Mouse (Mus musculus) midbrain, embryonic 16.5 days (tissue): ENCODE results near the gene 2010111I01Rik. TPM values are rescaled to one million over a fixed set of nuclear protein-coding genes. Genes with fewer than 3 reads are reported as not detected.

Experiments
- ATAC-seq: fragments of 200-750 bp; cut with Nextera tagmentation; 2 replicates; pipeline ENCODE4 v1.8.0; 2017; ENCODE audit warnings: moderate TSS enrichment
- H3K27ac ChIP-seq: fragments of 300-500 bp; sonication (generic); 2 replicates; pipeline ENCODE4 v1.5.1; 2014; ENCODE audit warnings: mild to moderate bottlenecking, low read length, mixed read lengths
- H3K27me3 ChIP-seq: fragments of 300-500 bp; sonication (generic); 2 replicates; pipeline ENCODE4 v1.6.1; 2014; ENCODE audit warnings: low read depth, low read length, mixed read lengths; ENCODE audit not compliant: control insufficient read depth, insufficient read depth
- H3K36me3 ChIP-seq: fragments of 300-500 bp; sonication (generic); 2 replicates; pipeline ENCODE4 v1.6.1; 2014; ENCODE audit warnings: mild to moderate bottlenecking, low read length, moderate library complexity, mixed read lengths; ENCODE audit not compliant: control insufficient read depth, insufficient read depth
- H3K4me1 ChIP-seq: fragments of 300-500 bp; sonication (generic); 2 replicates; pipeline ENCODE4 v1.6.1; 2014; ENCODE audit warnings: mild to moderate bottlenecking, low read length, mixed read lengths; ENCODE audit not compliant: control insufficient read depth, insufficient read depth
- H3K4me2 ChIP-seq: fragments of 300-500 bp; sonication (generic); 2 replicates; pipeline ENCODE4 v1.6.1; 2014; ENCODE audit warnings: mild to moderate bottlenecking, low read length, mixed read lengths
- H3K4me3 ChIP-seq: fragments of 300-500 bp; sonication (generic); 2 replicates; pipeline ENCODE4 v1.5.1; 2014; ENCODE audit warnings: low read depth, mild to moderate bottlenecking, low read length, moderate library complexity, mixed read lengths
- H3K9ac ChIP-seq: fragments of 300-500 bp; sonication (generic); 2 replicates; pipeline ENCODE4 v1.6.1; 2014; ENCODE audit warnings: low read depth, low read length, mixed read lengths
- H3K9me3 ChIP-seq: fragments of 300-500 bp; sonication (generic); replicated peaks from 2 replicates; pipeline ENCODE4 v1.6.1; 2014; ENCODE audit warnings: mild to moderate bottlenecking, low read length, mixed read lengths; ENCODE audit not compliant: control insufficient read depth, poor library complexity, severe bottlenecking
- WGBS: fragments of 180-500 bp; shearing (Covaris S2); extraction: QIAGEN DNeasy Blood & Tissue Kit; methylation state at CpG from one replicate; pipeline ENCODE4 v1.1.7; 2014; 5-methylcytosine and 5-hydroxymethylcytosine counted together
- polyA plus RNA-seq: library from polyadenylated mRNA; unstranded; fragments of >200 nt; fragmentation: Nextera tagmentation; extraction: Ambion mirVana; gene quantifications from 2 replicates; pipeline ENCODE4 v1.2.1, GENCODE M21; 2015

The 2010111I01Rik gene
- polyA plus RNA-seq, 1 experiment from 2014 or later: 25.5 TPM

DNA sequence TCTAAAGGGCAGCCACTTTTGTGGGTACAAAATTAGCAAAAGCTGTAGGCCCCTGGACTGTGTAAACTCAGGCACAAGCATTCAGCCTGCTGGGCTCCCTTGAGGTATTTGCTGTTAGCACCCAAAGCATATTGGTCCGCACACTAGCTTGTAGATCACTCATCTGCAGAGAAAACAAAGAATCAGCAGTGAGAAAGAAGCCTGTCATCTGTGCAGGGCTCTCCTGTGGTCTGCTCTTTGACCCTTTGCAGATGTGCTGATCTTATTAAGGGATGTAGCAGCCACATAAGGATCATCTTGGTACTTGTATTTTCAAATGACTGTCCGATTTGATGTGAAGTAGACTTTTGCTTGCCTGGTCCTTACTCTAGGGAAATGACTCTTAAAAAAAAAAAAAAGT is 126.6 kb downstream of the 2010111I01Rik start:
- Histone ChIP-seq H3K27ac (no peak overlapping the region), H3K27me3 (no peaks in the 10 kb centered on the region), H3K9me3 (no peaks in the 10 kb centered on the region), H3K4me1 (no peaks in the 10 kb centered on the region), H3K9ac (no peak overlapping the region), H3K4me2 (no peak overlapping the region), H3K4me3 (no peak overlapping the region), H3K36me3 (no peaks in the 10 kb centered on the region)
- no peak for ATAC-seq
- 31% methylated on average over 2 of the region's 2 CpGs for WGBS

DNA sequence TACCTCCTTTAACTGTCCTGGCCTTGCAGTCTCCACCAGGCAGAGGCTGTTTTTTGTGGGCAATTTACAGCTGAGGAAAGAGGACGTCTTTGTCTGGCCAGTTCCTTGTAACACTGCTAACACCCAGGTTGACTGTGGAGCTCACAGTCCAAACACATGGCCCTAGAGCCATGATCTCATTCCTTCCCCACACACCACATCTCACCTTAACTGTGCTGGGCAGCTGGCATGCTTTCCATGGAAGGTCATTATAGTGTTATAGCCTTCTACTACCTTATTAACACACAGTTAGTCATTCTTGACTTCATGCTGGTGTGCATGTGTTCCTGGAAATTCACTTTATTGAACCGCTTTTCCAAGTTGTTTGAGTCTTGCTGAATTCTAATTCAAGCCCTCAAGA is 127.6 kb downstream of the 2010111I01Rik start:
- Histone ChIP-seq H3K9ac (no peak overlapping the region), H3K9me3 (no peaks in the 10 kb centered on the region), H3K4me1 (no peaks in the 10 kb centered on the region), H3K27ac (no peak overlapping the region), H3K4me2 (no peak overlapping the region), H3K36me3 (no peaks in the 10 kb centered on the region), H3K27me3 (no peaks in the 10 kb centered on the region), H3K4me3 (no peak overlapping the region)
- no peak for ATAC-seq
- WGBS: 88% methylated on average over 2 of the region's 2 CpGs

DNA sequence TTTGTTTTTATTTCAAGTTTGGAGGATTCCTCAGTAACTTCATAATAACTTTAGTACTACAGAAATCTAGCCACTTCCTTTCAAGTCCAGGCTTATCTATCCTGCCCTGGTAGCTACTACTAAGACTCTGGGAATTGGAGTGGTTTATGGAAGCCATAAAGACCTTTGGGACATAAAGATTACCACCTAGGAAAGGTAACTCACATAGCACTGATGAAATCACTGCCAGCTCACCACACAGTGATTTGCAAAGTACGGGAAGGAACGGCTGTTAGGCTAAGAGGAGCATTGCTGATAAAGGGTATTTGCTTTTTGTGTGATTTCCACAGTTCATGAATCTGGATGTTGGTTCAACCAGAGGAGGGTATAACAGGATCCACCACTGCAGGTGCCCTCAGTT is 128.2 kb downstream of the 2010111I01Rik start:
- no peak overlapping the region for H3K9ac ChIP-seq
- H3K4me1 ChIP-seq: no peaks in the 10 kb centered on the region
- H3K27ac ChIP-seq: no peak overlapping the region
- no peak for ATAC-seq
- WGBS: 90% methylated on average over 2 of the region's 2 CpGs
- H3K9me3 ChIP-seq: no peaks in the 10 kb centered on the region
- no peak overlapping the region for H3K4me3 ChIP-seq
- no peak overlapping the region for H3K4me2 ChIP-seq
- no peaks in the 10 kb centered on the region for H3K27me3 ChIP-seq
- H3K36me3 ChIP-seq: no peaks in the 10 kb centered on the region

DNA sequence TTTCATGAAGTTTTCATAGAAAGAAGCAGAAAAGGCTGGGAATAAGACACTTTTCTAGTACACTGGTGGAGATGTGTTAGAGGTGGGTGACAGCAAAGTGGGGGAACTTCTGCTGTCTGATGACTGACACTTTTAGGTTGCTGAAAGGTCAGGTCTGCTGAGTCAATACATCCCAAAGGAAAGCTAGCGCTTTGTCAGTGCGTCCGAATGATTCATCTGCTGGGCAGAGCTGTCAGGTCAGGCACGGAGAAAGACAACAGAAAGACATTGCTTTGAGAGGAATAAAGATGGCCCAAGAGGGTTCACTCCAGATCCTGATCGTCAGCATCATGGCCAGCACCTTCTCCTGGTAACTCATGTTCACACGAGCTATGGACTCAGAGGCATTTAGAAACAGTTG is 128.9 kb downstream of the 2010111I01Rik start:
- Histone ChIP-seq H3K9me3 (no peaks in the 10 kb centered on the region), H3K4me2 (no peak overlapping the region), H3K4me1 (no peaks in the 10 kb centered on the region), H3K4me3 (no peak overlapping the region), H3K27ac (no peak overlapping the region), H3K27me3 (no peaks in the 10 kb centered on the region), H3K36me3 (no peaks in the 10 kb centered on the region), H3K9ac (no peak overlapping the region)
- WGBS: 80% methylated on average over 6 of the region's 6 CpGs
- no peak for ATAC-seq

DNA sequence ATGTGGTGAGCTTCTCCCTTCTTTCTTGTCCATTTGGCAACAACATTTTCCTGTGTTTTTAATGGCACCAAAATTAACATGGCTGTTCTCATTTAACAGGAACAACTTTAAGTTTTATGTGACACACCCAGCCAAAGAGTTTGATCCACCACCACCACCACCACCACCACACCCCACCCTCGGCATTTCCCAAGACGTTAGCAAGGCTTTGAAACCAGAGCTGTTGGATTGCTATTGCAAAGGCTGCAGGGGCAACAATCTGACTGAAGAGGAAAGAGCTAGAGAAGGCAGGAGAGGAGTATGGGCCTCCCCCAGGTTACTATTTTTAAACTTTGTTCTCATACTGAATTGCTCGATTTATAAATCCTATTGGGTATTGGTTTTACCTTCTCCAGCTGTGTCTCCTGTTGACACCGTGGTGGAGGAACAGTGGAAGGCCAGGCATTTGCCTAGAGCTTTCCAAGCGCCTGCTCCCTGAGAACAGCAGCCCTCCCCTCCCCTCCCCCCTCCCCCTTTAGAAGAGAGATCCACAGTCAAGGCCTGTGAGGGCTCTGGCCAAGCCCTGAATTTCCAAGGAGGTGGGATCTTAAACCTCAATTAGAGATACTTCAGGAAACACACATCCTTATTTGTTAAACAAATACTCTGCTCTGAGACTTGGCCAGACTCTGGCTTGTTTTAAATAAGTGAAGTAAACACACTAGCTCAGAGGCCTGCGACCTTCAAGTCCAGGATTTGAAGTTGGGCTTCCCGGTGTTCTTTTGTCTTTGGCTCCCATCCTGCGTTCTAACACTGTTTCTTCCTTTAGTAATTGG is 129.8 kb downstream of the 2010111I01Rik start:
- H3K4me1 ChIP-seq: no peaks in the 10 kb centered on the region
- H3K36me3 ChIP-seq: no peaks in the 10 kb centered on the region
- H3K4me2 ChIP-seq: no peak overlapping the region
- no peaks in the 10 kb centered on the region for H3K27me3 ChIP-seq
- WGBS: 10% methylated on average over 8 of the region's 8 CpGs
- H3K9me3 ChIP-seq: no peaks in the 10 kb centered on the region
- no peak overlapping the region for H3K4me3 ChIP-seq
- peak; percentile 32; the same call in 1 of the 2 replicates for ATAC-seq
- H3K27ac ChIP-seq: no peak overlapping the region
- no peak overlapping the region for H3K9ac ChIP-seq

DNA sequence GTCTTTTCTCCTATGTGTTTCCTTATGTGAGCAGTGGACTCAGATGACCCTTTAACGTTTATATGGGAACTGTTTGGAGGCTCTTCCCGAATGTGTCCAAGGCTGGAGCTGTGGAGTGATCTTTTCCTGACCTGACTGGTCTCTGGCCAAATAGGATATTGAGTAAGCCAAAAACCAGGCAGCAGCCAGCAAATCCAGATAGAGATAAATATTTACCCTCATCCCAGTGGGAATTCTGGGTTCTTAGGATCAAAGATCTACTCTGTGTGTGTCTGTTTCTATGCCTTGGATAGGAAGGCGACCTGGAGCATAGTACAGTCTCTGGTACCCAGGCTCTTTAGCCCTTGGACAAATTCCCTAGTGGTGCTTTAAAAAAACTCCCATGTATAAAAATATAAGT is 132.1 kb downstream of the 2010111I01Rik start:
- Histone ChIP-seq H3K9me3 (no peaks in the 10 kb centered on the region), H3K36me3 (no peaks in the 10 kb centered on the region), H3K4me2 (no peak overlapping the region), H3K4me1 (no peaks in the 10 kb centered on the region), H3K4me3 (no peak overlapping the region), H3K27ac (no peak overlapping the region), H3K27me3 (no peaks in the 10 kb centered on the region), H3K9ac (no peak overlapping the region)
- 73% methylated on average over 3 of the region's 3 CpGs for WGBS
- ATAC-seq: no peak

DNA sequence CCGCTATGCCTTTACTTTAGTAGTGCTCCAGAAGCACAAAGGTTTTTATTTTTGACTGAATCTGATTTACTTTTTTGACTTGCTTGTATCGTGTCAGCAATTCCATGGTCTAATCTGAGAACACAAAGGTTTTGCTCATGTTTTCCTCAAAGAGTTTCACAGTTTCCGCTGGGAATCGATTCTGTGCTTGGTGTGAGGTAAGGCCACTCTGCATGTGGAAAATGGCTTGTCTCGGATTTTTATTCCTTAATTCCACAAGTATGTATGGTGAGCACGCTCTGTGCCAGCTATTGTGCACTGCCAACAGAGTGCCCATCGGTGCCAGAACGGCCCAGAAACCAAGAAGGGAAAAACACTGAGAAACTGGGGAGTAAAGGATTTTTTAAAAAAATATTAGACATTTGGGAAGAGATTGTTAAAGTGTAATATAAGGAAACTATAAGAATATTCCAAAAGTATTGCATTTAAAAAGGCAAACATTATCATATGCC is 132.8 kb downstream of the 2010111I01Rik start:
- H3K27ac ChIP-seq: no peak overlapping the region
- no peaks in the 10 kb centered on the region for H3K36me3 ChIP-seq
- no peak overlapping the region for H3K9ac ChIP-seq
- no peaks in the 10 kb centered on the region for H3K4me1 ChIP-seq
- ATAC-seq: no peak
- H3K27me3 ChIP-seq: no peaks in the 10 kb centered on the region
- H3K4me3 ChIP-seq: no peak overlapping the region
- H3K4me2 ChIP-seq: no peak overlapping the region
- 76% methylated on average over 8 of the region's 8 CpGs for WGBS
- no peaks in the 10 kb centered on the region for H3K9me3 ChIP-seq

DNA sequence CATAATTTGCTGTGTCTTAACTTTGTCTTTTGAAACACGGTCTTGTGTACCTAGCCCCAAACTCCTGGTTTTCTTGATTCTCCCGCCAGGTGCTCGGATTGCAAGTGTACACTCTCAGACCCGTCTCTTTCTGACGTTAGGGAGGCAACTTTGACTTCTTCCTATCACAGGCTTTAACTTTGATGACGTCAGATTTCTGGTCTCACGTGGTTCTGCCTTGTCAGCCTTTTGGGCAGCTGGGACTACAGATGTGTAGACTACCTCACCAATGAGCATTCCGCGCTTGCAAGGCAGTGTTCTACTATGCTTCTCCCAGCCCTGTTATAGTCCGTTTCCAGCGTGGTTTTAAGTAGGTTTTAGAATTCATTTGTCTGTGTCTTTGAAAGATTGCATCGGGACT is 137.1 kb downstream of the 2010111I01Rik start:
- 72% methylated on average over 12 of the region's 12 CpGs for WGBS
- Histone ChIP-seq H3K4me3 (no peak overlapping the region), H3K36me3 (no peaks in the 10 kb centered on the region), H3K9ac (no peak overlapping the region), H3K4me1 (peaks cover 2% of the 10 kb centered on the region; the same call in 1 of the 2 replicates), H3K9me3 (no peaks in the 10 kb centered on the region), H3K4me2 (no peak overlapping the region), H3K27me3 (no peaks in the 10 kb centered on the region), H3K27ac (no peak overlapping the region)
- ATAC-seq: no peak

DNA sequence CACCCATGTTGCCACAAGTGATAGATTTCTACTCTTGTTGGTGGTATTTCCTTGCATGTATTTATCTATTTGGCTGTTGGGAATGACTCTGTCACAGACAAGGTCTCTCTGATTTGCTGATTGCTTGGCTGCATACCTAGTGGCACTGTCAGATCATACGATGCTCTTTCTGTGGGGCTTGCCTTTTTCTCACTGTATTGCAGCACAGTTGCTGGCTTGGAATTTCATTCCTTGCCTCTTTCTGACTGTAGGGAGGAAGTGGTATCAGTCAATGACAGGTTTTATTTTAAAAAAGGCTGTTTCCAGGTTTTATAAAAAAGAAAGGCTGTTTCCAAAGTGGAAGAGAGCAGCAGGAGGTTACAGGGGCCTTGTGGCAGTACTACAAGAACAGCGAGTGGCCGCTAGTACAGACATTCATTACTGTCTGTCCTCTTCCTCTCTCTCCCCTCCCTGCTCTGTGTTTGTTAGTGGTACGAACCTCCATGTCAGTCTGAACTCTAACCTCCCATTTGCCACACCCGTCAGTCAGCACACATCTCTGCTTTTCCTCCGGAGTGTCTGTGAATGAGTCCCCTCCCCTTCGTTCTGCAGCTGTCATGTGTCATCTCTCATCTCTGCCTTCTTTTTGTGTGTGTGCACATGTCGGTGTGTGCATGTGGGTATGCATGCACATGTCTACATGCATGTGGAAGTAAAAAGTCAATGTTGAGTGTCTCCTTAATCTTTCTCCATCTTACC is 138.3 kb downstream of the 2010111I01Rik start:
- ATAC-seq: peak; percentile 54
- no peak overlapping the region for H3K4me3 ChIP-seq
- H3K27ac ChIP-seq: no peak overlapping the region
- WGBS: 41% methylated on average over 8 of the region's 8 CpGs
- H3K9me3 ChIP-seq: no peaks in the 10 kb centered on the region
- H3K36me3 ChIP-seq: no peaks in the 10 kb centered on the region
- no peak overlapping the region for H3K9ac ChIP-seq
- H3K4me1 ChIP-seq: peaks cover 2% of the 10 kb centered on the region; the same call in 1 of the 2 replicates
- H3K4me2 ChIP-seq: no peak overlapping the region
- H3K27me3 ChIP-seq: no peaks in the 10 kb centered on the region
